Mouse (Mus musculus) kidney, embryonic 14.5 days (tissue): ENCODE results near the gene Olfr560. TPM values are rescaled to one million over a fixed set of nuclear protein-coding genes. Genes with fewer than 3 reads are reported as not detected.

ENCODE experiments used
- polyA plus RNA-seq: library from polyadenylated mRNA; unstranded; fragments of >200 nt; fragmentation: Nextera tagmentation; extraction: Ambion mirVana; gene quantifications from 2 replicates; pipeline ENCODE4 v1.2.1, GENCODE M21; 2014

Olfr560 gene
- polyA plus RNA-seq, 1 experiment from 2014 or later = not detected

Other genes with a start within 250 kb of the Olfr560 start
- gene Olfr547, start 224.6 kb downstream of the Olfr560 start, polyA plus RNA-seq = not detected in 2 replicates
- not detected in 2 replicates for gene Olfr548-ps1, start 218.5 kb downstream of the Olfr560 start, polyA plus RNA-seq
- not detected in 2 replicates for gene Olfr549, start 209.5 kb downstream of the Olfr560 start, polyA plus RNA-seq
- 0.68 and 1.5 TPM in 2 replicates for gene Trim21, start 193.9 kb downstream of the Olfr560 start, polyA plus RNA-seq
- not detected in 2 replicates for gene Olfr550, start 187.9 kb downstream of the Olfr560 start, polyA plus RNA-seq
- not detected in 2 replicates for gene Olfr551, start 167.5 kb downstream of the Olfr560 start, polyA plus RNA-seq
- gene Olfr552, start 161.6 kb downstream of the Olfr560 start, polyA plus RNA-seq = not detected in 2 replicates
- gene Olfr553, start 141.1 kb downstream of the Olfr560 start, polyA plus RNA-seq = not detected in 2 replicates
- not detected in 2 replicates for gene Olfr554, start 120.9 kb downstream of the Olfr560 start, polyA plus RNA-seq
- not detected in 2 replicates for gene Olfr555, start 100.5 kb downstream of the Olfr560 start, polyA plus RNA-seq
- gene Olfr556, start 94.5 kb downstream of the Olfr560 start, polyA plus RNA-seq = not detected in 2 replicates
- 10.4 and 15.4 TPM in 2 replicates for gene Trim68, start 72.0 kb downstream of the Olfr560 start, polyA plus RNA-seq
- not detected in 2 replicates for gene Olfr557, start 63.5 kb downstream of the Olfr560 start, polyA plus RNA-seq
- 0.20 and 0.36 TPM in 2 replicates for gene Olfr558, start 57.2 kb downstream of the Olfr560 start, polyA plus RNA-seq
- not detected in 2 replicates for gene Olfr33, start 40.3 kb downstream of the Olfr560 start, polyA plus RNA-seq
- not detected in 2 replicates for gene Olfr559, start 31.9 kb downstream of the Olfr560 start, polyA plus RNA-seq
- 0.22 and 0.27 TPM in 2 replicates for gene Olfr78, start 105 bp upstream of the Olfr560 start, polyA plus RNA-seq
- gene Olfr561, start 11.9 kb upstream of the Olfr560 start, polyA plus RNA-seq = not detected in 2 replicates
- gene Olfr564, start 44.1 kb upstream of the Olfr560 start, polyA plus RNA-seq = not detected in 2 replicates
- gene Olfr566, start 99.4 kb upstream of the Olfr560 start, polyA plus RNA-seq = not detected in 2 replicates
- not detected in 2 replicates for gene Olfr568, start 117.8 kb upstream of the Olfr560 start, polyA plus RNA-seq
- gene Olfr569, start 131.5 kb upstream of the Olfr560 start, polyA plus RNA-seq = not detected in 2 replicates
- gene Olfr570, start 135.2 kb upstream of the Olfr560 start, polyA plus RNA-seq = not detected in 2 replicates
- not detected in 2 replicates for gene Olfr571, start 158.2 kb upstream of the Olfr560 start, polyA plus RNA-seq
- not detected in 2 replicates for gene Olfr572, start 165.0 kb upstream of the Olfr560 start, polyA plus RNA-seq
- gene Olfr573-ps1, start 183.2 kb upstream of the Olfr560 start, polyA plus RNA-seq = not detected in 2 replicates
- gene Olfr574, start 189.1 kb upstream of the Olfr560 start, polyA plus RNA-seq = not detected in 2 replicates
- not detected in 2 replicates for gene Olfr575, start 199.4 kb upstream of the Olfr560 start, polyA plus RNA-seq
- not detected in 2 replicates for gene Olfr576, start 203.3 kb upstream of the Olfr560 start, polyA plus RNA-seq
- not detected in 2 replicates for gene Olfr577, start 216.6 kb upstream of the Olfr560 start, polyA plus RNA-seq
- gene Olfr578, start 230.0 kb upstream of the Olfr560 start, polyA plus RNA-seq = not detected in 2 replicates